Mouse (Mus musculus) liver, embryonic 16.5 days (tissue): ENCODE measurements around the gene Zfp518b. TPM values are rescaled to one million over a fixed set of nuclear protein-coding genes. Genes with fewer than 3 reads are reported as not detected.

Experiments used
- ATAC-seq: fragments of 200-750 bp; cut with Nextera tagmentation; 2 replicates; pipeline ENCODE4 v1.8.0; 2017; ENCODE audit warnings: low read depth, mild to moderate bottlenecking, moderate number of reproducible peaks, moderate library complexity
- H3K27ac ChIP-seq: fragments of 300-500 bp; sonication (generic); 2 replicates; pipeline ENCODE4 v1.5.1; 2014; ENCODE audit warnings: mild to moderate bottlenecking, low read length
- H3K27me3 ChIP-seq: fragments of 300-500 bp; sonication (generic); 2 replicates; pipeline ENCODE4 v1.6.1; 2014; ENCODE audit warnings: low read depth, low read length, mixed read lengths; ENCODE audit not compliant: control insufficient read depth, insufficient read depth
- H3K36me3 ChIP-seq: fragments of 300-500 bp; sonication (generic); 2 replicates; pipeline ENCODE4 v1.6.1; 2014; ENCODE audit warnings: mild to moderate bottlenecking; ENCODE audit not compliant: control insufficient read depth, insufficient read depth
- H3K4me1 ChIP-seq: fragments of 300-500 bp; sonication (generic); 2 replicates; pipeline ENCODE4 v1.6.1; 2014; ENCODE audit warnings: low read depth, low read length, mixed read lengths; ENCODE audit not compliant: control insufficient read depth
- H3K4me2 ChIP-seq: fragments of 300-500 bp; sonication (generic); 2 replicates; pipeline ENCODE4 v1.6.1; 2014; ENCODE audit warnings: low read depth, low read length, mixed read lengths
- H3K4me3 ChIP-seq: fragments of 300-500 bp; sonication (generic); 2 replicates; pipeline ENCODE4 v1.5.1; 2014; ENCODE audit warnings: low read depth, mild to moderate bottlenecking, low read length
- H3K9ac ChIP-seq: fragments of 300-500 bp; sonication (generic); 2 replicates; pipeline ENCODE4 v1.6.1; 2014; ENCODE audit warnings: low read depth, low read length
- H3K9me3 ChIP-seq: fragments of 300-500 bp; sonication (generic); replicated peaks from 2 replicates; pipeline ENCODE4 v1.6.1; 2016; ENCODE audit warnings: low read length; ENCODE audit not compliant: control insufficient read depth
- WGBS: fragments of 180-500 bp; shearing (Covaris S2); extraction: QIAGEN DNeasy Blood & Tissue Kit; methylation state at CpG from one replicate; pipeline ENCODE4 v1.1.7; 2014; ENCODE audit not compliant: insufficient replicate concordance; 5-methylcytosine and 5-hydroxymethylcytosine counted together
- polyA plus RNA-seq: library from polyadenylated mRNA; unstranded; fragments of >200 nt; fragmentation: Nextera tagmentation; extraction: Ambion mirVana; gene quantifications from 2 replicates; pipeline ENCODE4 v1.2.1, GENCODE M21; 2015

The Zfp518b gene
- polyA plus RNA-seq = 1.7 and 1.8 TPM in 2 replicates

- H3K4me1 ChIP-seq = no peaks in the 10 kb centered on the region; the same call in 1 of the 2 replicates
- H3K9ac ChIP-seq = peak within 1 kb of the TSS; percentile 59
- peak within 1 kb of the TSS; percentile 41 for H3K27ac ChIP-seq
- no peaks in the 10 kb centered on the region for H3K9me3 ChIP-seq
- 0 out of 2 replicates have a peak, but pooled peaks cover 3% of the 10 kb centered on the region for H3K27me3 ChIP-seq
- peak within 1 kb of the TSS; percentile 70 for H3K4me2 ChIP-seq
- H3K4me3 ChIP-seq = peak within 1 kb of the TSS; percentile 68
- WGBS = under 1% methylated on average over 77 of the region's 89 CpGs
- peak; percentile 83 for ATAC-seq
- no peaks in the 10 kb centered on the region for H3K36me3 ChIP-seq
Measured at GRCm38 (mm10) chr5:38684164-38684911, at the start of gene Zfp518b. TSS of gene Zfp518b (minus strand) at chr5:38684826.

- H3K9me3 ChIP-seq = no peaks in the 10 kb centered on the region
- H3K4me1 ChIP-seq = no peaks in the 10 kb centered on the region
- WGBS = 59% methylated on average over 11 of the region's 11 CpGs
- no peaks in the 10 kb centered on the region for H3K36me3 ChIP-seq
- no peak overlapping the region for H3K27ac ChIP-seq
- no peaks in the 10 kb centered on the region for H3K27me3 ChIP-seq
- no peak for ATAC-seq
- H3K9ac ChIP-seq = no peak overlapping the region
- H3K4me2 ChIP-seq = no peak overlapping the region
- no peak overlapping the region for H3K4me3 ChIP-seq
Measured at GRCm38 (mm10) chr5:38708940-38709581, 24.4 kb upstream of the Zfp518b start.

- 47% methylated on average over 7 of the region's 7 CpGs for WGBS
- Histone ChIP-seq H3K27ac (no peak overlapping the region), H3K4me2 (no peak overlapping the region), H3K4me1 (no peaks in the 10 kb centered on the region), H3K4me3 (no peak overlapping the region), H3K27me3 (no peaks in the 10 kb centered on the region), H3K9me3 (no peaks in the 10 kb centered on the region), H3K9ac (no peak overlapping the region), H3K36me3 (no peaks in the 10 kb centered on the region)
- ATAC-seq = no peak
Measured at GRCm38 (mm10) chr5:38707364-38708075, 22.9 kb upstream of the Zfp518b start.

GRCm38 (mm10) chr5:38702941-38703340, 18.3 kb upstream of the Zfp518b start:
- 80% methylated on average over 6 of the region's 6 CpGs for WGBS
- H3K27me3 ChIP-seq = no peaks in the 10 kb centered on the region
- H3K36me3 ChIP-seq = no peaks in the 10 kb centered on the region
- H3K4me1 ChIP-seq = no peaks in the 10 kb centered on the region
- no peak overlapping the region for H3K27ac ChIP-seq
- no peak overlapping the region for H3K9ac ChIP-seq
- H3K4me3 ChIP-seq = no peak overlapping the region
- no peaks in the 10 kb centered on the region for H3K9me3 ChIP-seq
- ATAC-seq = no peak
- no peak overlapping the region for H3K4me2 ChIP-seq

- no peaks in the 10 kb centered on the region for H3K36me3 ChIP-seq
- H3K4me1 ChIP-seq = no peaks in the 10 kb centered on the region
- no peak overlapping the region for H3K27ac ChIP-seq
- no peaks in the 10 kb centered on the region for H3K9me3 ChIP-seq
- no peak overlapping the region for H3K4me3 ChIP-seq
- no peak overlapping the region for H3K9ac ChIP-seq
- no peaks in the 10 kb centered on the region for H3K27me3 ChIP-seq
- WGBS = 42% methylated on average over 2 of the region's 2 CpGs
- no peak for ATAC-seq
- H3K4me2 ChIP-seq = no peak overlapping the region
Measured at GRCm38 (mm10) chr5:38702091-38702490, 17.5 kb upstream of the Zfp518b start.

GRCm38 (mm10) chr5:38698466-38698865, 13.8 kb upstream of the Zfp518b start:
- Histone ChIP-seq H3K4me1 (no peaks in the 10 kb centered on the region), H3K27ac (no peak overlapping the region), H3K4me3 (no peak overlapping the region), H3K36me3 (no peaks in the 10 kb centered on the region), H3K9me3 (no peaks in the 10 kb centered on the region), H3K27me3 (no peaks in the 10 kb centered on the region), H3K9ac (no peak overlapping the region), H3K4me2 (no peak overlapping the region)
- 63% methylated on average over 5 of the region's 5 CpGs for WGBS
- ATAC-seq = no peak

- WGBS = 38% methylated on average over 3 of the region's 3 CpGs
- no peaks in the 10 kb centered on the region for H3K27me3 ChIP-seq
- H3K4me2 ChIP-seq = no peak overlapping the region
- no peaks in the 10 kb centered on the region for H3K4me1 ChIP-seq
- no peak overlapping the region for H3K27ac ChIP-seq
- no peak overlapping the region for H3K9ac ChIP-seq
- no peaks in the 10 kb centered on the region for H3K36me3 ChIP-seq
- H3K9me3 ChIP-seq = no peaks in the 10 kb centered on the region
- no peak overlapping the region for H3K4me3 ChIP-seq
- no peak for ATAC-seq
Measured at GRCm38 (mm10) chr5:38698046-38698445, 13.4 kb upstream of the Zfp518b start.

GRCm38 (mm10) chr5:38696616-38697375, 12.2 kb upstream of the Zfp518b start:
- no peaks in the 10 kb centered on the region for H3K9me3 ChIP-seq
- WGBS = 55% methylated on average over 8 of the region's 8 CpGs
- H3K4me1 ChIP-seq = no peaks in the 10 kb centered on the region
- no peak overlapping the region for H3K4me3 ChIP-seq
- ATAC-seq = no peak
- no peaks in the 10 kb centered on the region for H3K27me3 ChIP-seq
- no peak overlapping the region for H3K4me2 ChIP-seq
- H3K27ac ChIP-seq = no peak overlapping the region
- H3K36me3 ChIP-seq = no peaks in the 10 kb centered on the region
- H3K9ac ChIP-seq = no peak overlapping the region
